Mouse (Mus musculus) macrophage (primary cell): ENCODE data around the gene Vars2. TPM values are rescaled to one million over a fixed set of nuclear protein-coding genes. Genes with fewer than 3 reads are reported as not detected.

Source experiments
- H3K27ac ChIP-seq: fragments of 350-480 bp; formaldehyde crosslinking; 2 replicates; pipeline ENCODE4 v1.9.0; 2021
- H3K36me3 ChIP-seq: fragments of 350-480 bp; formaldehyde crosslinking; 2 replicates; pipeline ENCODE4 v1.9.0; 2021; ENCODE audit errors: inconsistent target
- H3K4me3 ChIP-seq: fragments of 350-480 bp; formaldehyde crosslinking; 2 replicates; pipeline ENCODE4 v1.9.0; 2021; ENCODE audit errors: inconsistent target
- H3K79me2 ChIP-seq: fragments of 350-480 bp; formaldehyde crosslinking; 2 replicates; pipeline ENCODE4 v1.9.0; 2021; ENCODE audit errors: inconsistent target
- WGBS: methylation state at CpG from one replicate; pipeline ENCODE4 v1.1.7; 2026; ENCODE audit warnings: inconsistent platforms; ENCODE audit not compliant: missing documents; 5-methylcytosine and 5-hydroxymethylcytosine counted together
- polyA plus RNA-seq: library from polyadenylated mRNA; stranded (reverse); fragments of 250-400 nt; gene quantifications from 3 replicates; pipeline ENCODE4 v1.2.4, GENCODE M21; 2018; ENCODE audit warnings: inconsistent platforms

Gene Vars2
- polyA plus RNA-seq, 1 experiment from 2014 or later: 3.5 TPM

DNA sequence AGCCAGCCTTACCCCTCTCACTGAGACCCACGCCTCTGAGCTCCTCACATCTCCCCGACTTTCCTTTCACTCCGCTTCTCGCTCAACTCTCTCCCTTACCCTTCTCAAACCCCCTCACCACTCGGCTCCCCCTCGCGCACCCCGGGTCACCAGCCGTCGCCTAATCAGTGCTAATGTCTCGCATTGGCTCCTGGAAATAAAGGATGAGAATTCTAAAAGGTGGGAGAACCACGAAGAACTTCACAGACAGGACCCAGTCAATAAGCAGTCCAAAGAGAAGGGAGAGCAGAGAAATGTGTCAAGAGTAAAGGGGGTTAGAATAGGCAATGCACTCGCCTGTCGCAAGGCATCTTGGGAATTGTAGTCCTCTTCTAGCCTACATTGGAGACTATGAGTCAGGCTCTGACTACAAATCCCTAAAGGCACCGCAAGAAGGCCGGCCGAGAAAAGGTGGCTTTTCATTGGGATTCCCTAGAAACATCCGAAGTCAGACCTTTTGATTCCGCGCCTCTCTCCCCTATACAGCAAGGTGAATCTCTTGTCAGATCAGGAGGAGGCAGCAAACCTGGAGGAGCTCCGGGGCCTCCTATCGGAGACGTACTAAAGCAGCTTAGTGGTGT lies 6.1 kb upstream of the Vars2 start, which contains the start of gene Gtf2h4:
TSS of gene Gtf2h4 (minus strand) at position 324 of the 620 bp plus-strand sequence.
- H3K36me3 ChIP-seq: no peaks in the 10 kb centered on the region; the same call in 1 of the 2 replicates
- peak within 1 kb of the TSS; percentile 92 for H3K4me3 ChIP-seq
- WGBS: 3% methylated on average over 23 of the region's 23 CpGs
- no peaks in the 10 kb centered on the region for H3K79me2 ChIP-seq
- peak within 1 kb of the TSS; percentile 27; the same call in 1 of the 2 replicates for H3K27ac ChIP-seq

DNA sequence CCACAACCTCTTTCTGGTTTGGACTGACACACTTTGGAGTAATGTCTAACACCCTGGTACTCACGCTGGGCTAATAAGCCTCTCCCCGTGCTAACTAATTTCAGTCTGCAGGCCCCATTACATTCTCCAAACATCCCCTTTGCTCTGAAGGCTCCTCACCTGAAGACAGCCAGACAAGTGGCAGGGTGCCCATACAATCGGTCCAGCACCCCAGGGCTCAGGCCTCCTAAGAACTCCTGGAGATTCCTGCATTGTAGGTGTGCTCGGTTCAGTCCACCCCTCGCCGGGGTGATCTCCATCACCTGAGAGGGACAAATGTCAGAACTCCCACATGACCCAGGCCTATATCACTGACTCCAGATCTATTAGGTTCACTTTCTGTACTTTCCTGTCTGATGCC lies 5.1 kb upstream of the Vars2 start:
- no peaks in the 10 kb centered on the region; the same call in 1 of the 2 replicates for H3K36me3 ChIP-seq
- no peak overlapping the region for H3K27ac ChIP-seq
- WGBS: 89% methylated on average over 6 of the region's 6 CpGs
- H3K79me2 ChIP-seq: no peaks in the 10 kb centered on the region
- no peak overlapping the region; the same call in 1 of the 2 replicates for H3K4me3 ChIP-seq

DNA sequence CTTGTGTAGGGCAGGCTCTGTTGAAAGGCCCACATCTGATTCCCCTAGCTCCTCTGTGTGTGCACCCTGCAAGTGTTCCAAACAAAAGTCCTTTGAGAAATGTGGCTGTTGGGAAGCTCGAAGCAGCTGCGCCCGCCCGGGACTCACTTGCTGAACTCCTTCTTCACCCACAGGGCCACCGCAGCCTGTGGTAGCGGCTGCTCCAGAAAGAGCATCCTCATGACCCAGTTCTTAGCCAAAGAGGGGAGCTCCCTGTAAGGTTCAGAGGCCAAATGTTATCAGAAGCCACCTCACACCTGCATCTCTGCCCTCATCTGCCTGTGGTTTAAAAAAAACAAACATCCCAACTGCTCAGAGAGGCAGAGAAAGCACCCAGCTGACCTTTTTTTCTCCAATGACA lies 4.5 kb upstream of the Vars2 start:
- 97% methylated on average over 6 of the region's 6 CpGs for WGBS
- Histone ChIP-seq H3K36me3 (no peaks in the 10 kb centered on the region; the same call in 1 of the 2 replicates), H3K79me2 (no peaks in the 10 kb centered on the region), H3K4me3 (no peak overlapping the region), H3K27ac (no peak overlapping the region)

DNA sequence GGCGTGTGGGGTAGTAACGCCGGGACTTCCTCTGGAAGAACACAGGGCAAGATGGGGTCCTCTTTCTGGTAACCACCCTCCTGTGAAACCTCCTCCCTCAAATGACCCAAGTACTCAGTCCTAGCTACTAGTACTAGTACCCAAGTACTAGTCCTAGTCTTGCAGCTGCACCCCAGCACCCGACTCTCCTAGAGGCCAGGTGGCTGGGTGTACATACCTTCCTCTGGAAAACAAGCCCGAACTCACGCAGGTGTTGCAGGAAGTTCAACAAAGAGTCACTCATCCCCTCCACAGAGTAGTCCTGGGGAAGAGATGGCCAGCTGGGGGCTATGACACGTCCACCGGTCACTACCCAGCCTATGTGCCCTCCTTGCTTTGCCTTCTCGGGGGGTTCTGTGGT lies 2.3 kb upstream of the Vars2 start:
- WGBS: 97% methylated on average over 9 of the region's 9 CpGs
- Histone ChIP-seq H3K4me3 (no peak overlapping the region), H3K36me3 (no peaks in the 10 kb centered on the region; the same call in 1 of the 2 replicates), H3K27ac (no peak overlapping the region), H3K79me2 (no peaks in the 10 kb centered on the region)

DNA sequence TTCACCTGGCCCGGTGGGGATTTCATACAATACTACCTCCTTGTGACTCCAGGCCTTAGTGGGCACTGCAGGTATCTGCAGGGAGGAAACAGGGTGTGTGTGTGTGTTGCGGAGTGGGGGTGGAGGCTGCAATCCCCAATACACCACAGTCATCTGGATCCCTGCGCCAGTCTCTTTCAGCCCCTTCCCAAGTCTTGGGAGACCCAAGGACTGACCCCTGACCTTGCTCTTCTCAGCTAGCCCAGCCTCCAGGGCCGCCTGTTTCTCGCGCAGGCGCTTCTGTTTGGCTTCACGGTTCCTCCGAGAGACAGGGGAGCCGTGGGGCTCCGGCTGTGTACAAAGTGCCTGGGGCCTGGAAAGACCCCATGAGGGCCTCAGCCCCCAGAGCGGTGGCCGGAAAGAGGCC lies 538 bp downstream of the Vars2 start:
- 10% methylated on average over 13 of the region's 13 CpGs for WGBS
- H3K27ac ChIP-seq: peak overlapping the region; percentile 10; the same call in 1 of the 2 replicates
- H3K36me3 ChIP-seq: no peaks in the 10 kb centered on the region; the same call in 1 of the 2 replicates
- no peaks in the 10 kb centered on the region for H3K79me2 ChIP-seq
- H3K4me3 ChIP-seq: peak overlapping the region; percentile 71

DNA sequence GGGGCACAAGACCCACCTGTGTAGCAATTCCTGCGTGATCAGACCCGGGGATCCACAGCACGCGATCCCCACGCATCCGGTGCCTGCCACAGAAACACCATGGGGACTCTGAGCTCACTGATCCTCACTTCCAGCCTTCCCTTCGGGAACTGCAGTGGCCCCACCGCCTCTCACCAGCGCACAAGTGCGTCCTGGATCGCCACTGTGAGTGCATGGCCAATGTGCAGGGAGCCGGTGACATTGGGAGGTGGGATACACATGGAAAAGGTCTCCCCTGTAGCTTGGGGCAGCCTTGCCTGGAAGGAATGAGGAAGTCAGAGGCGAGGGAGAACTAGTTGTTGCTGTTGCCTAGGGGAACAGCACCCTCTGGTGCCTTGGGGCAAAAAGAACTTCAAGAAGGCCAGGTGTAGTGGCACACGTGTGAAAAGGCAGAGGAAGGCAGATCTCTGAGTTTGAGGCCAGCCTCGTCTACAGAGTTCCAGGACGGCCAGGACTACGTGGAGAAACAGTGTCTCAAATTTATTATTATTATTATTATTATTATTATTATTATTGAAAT lies 1.4 kb downstream of the Vars2 start:
- H3K4me3 ChIP-seq: no peak overlapping the region
- WGBS: 83% methylated on average over 14 of the region's 17 CpGs
- H3K27ac ChIP-seq: no peak overlapping the region
- H3K36me3 ChIP-seq: no peaks in the 10 kb centered on the region; the same call in 1 of the 2 replicates
- H3K79me2 ChIP-seq: no peaks in the 10 kb centered on the region

DNA sequence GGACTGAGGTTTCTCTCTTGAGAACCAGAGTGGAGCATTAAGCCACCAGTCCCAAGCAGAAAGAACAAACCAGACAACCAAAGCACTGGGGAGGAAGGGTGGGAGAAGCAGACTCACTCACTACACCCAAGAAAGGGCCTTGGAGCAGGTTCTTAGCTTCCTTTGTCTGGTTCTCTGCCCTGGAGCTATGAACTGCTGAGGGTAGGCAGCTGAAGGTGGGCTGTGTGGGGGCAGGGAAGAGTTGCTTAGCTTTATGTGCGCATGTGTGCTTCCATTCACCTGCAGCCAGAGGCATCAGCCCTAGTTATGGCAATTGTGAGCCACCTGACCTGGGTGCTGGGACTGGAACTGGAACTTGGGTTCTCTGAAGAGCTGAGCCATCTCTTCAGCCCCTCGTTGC lies 14.3 kb downstream of the Vars2 start:
- H3K4me3 ChIP-seq: no peak overlapping the region
- H3K27ac ChIP-seq: no peak overlapping the region
- H3K79me2 ChIP-seq: no peaks in the 10 kb centered on the region
- 88% methylated on average over 2 of the region's 2 CpGs for WGBS
- H3K36me3 ChIP-seq: peaks cover 9% of the 10 kb centered on the region; the same call in 1 of the 2 replicates

DNA sequence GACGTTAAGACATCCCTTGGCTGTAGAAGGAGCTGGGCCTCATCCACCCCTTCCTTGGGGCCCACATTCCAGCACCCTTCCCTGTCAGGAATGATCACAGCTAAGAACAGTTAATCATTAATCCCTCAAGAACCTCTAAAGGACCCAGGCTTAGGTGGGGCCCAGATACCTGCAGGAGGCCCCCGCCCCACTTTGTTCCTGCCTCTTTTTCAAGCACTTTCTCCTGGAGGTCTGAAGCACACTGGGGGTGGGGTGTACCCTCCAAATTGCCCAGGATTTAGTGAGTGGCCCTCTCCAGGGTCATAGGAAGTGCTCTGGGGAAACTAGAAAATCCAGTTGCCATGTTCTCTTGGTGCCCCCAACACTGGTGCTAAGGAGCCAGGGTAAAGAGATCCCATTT lies 18.0 kb downstream of the Vars2 start:
- H3K36me3 ChIP-seq: no peaks in the 10 kb centered on the region
- no peak overlapping the region for H3K4me3 ChIP-seq
- H3K79me2 ChIP-seq: no peaks in the 10 kb centered on the region
- 89% methylated on average over 2 of the region's 2 CpGs for WGBS
- H3K27ac ChIP-seq: no peak overlapping the region

DNA sequence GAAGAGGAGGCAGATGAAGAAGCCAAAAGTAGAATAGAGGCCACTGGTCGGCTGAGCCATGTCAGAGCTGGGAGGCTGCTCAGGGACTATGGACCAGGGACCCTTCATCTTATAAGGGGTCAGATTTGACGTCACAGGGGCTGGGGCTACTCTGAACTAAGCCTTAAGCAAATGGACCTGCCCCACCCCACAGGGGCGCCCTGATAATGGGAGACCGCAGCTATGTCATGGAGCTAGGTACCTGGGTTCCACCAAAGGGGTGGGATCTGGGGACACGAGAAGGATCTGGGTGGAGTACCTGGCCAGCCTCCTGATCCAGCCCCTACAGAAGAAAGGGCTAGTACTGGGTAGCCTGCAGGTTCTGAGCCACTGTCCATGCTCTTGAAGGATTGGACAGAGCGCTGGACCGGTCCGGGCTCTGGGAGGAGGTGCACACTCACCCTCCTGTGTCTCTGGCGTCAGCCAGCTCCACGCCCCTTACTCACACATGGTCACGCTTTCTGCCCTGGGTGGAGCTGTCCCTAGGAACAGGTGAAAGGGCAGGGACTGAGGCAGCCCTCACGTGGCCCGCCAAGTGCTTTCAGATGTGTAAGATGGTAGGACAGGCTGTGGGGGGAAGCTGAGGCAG lies 23.7 kb downstream of the Vars2 start, which contains the start of gene Mucl3:
TSS of gene Mucl3 (minus strand) at position 87 of the 628 bp plus-strand sequence.
- H3K4me3 ChIP-seq: no peak within 1 kb of the TSS
- H3K36me3 ChIP-seq: no peaks in the 10 kb centered on the region
- no peak within 1 kb of the TSS for H3K27ac ChIP-seq
- H3K79me2 ChIP-seq: no peaks in the 10 kb centered on the region
- WGBS: 81% methylated on average over 13 of the region's 13 CpGs

DNA sequence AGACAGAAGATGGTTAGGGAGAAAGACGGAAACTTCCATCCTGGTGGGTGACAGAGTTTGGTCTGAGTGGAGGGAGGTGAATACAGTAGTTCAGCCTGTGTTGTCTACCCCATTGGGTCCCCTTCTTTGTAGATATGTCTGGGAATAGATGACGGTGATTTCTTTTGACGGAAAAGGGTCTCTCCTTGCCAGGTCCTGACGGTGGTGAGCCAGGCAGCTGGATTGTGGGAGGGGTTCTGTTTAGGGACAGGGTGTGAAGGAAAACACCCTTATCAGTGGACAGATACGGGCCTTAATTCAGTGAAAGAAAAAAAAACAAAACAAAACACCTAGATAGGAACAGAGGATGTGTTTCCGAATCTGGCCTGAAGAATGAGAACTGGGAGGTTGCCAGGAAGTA lies 28.0 kb downstream of the Vars2 start:
- Histone ChIP-seq H3K79me2 (no peaks in the 10 kb centered on the region), H3K27ac (no peak overlapping the region), H3K4me3 (no peak overlapping the region), H3K36me3 (no peaks in the 10 kb centered on the region)
- 71% methylated on average over 6 of the region's 6 CpGs for WGBS

DNA sequence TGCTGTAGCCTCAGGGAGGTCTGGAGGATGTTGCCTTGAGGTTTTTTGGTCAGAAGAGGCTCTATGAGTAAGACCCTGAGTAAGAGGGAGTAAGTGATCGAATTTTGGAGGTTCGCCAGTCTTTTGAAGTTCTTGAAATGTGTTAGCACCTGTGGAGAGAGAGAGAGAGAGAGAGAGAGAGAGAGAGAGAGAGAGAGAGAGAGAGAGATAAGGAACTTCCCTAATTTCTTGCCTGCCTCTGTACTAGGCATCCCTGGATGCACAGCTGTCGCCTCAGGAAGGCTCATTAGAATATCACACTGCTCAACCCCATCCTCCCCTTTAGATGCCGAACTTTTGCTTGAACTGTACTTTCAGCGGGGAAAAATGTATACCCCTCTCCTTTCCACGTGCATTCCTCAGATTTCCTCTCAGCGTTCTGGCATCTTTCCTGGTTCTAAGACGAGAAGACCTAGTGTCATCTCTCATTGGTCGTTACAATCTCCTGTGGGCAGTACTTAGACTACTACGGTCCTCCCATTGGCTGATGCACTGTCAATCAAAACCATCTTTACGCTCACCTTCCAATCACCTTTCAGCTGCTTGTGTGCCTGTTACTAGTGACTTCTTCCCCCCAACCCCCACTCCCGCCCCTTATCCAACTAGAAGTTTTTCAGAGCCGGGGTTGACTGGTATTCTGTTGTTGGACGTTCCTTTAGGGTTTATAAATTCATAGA lies 28.8 kb downstream of the Vars2 start:
- Histone ChIP-seq H3K27ac (no peak overlapping the region), H3K79me2 (no peaks in the 10 kb centered on the region), H3K4me3 (no peak overlapping the region), H3K36me3 (no peaks in the 10 kb centered on the region)
- 23% methylated on average over 12 of the region's 14 CpGs for WGBS

DNA sequence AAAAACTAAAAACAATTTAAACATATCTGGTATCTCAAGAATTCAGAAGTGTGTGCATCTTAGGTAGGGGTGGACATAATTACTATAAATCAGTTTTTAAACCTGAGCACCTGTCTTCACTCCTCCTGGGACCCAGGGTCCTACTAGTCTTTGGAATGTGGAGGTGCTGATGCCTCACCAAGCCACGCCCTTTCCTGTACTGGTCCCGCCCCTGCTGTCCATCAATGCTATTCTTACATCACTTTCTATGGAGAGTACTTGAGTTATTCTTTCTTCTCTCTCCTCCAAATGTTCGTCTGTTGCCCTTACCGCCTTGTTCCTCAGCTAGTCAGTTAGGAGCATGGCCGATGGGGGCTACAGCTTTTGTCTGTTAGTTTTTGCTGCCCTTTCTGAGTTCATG lies 31.0 kb downstream of the Vars2 start:
- Histone ChIP-seq H3K27ac (no peak overlapping the region), H3K36me3 (no peaks in the 10 kb centered on the region), H3K79me2 (no peaks in the 10 kb centered on the region), H3K4me3 (no peak overlapping the region)
- 32% methylated on average over 5 of the region's 5 CpGs for WGBS

DNA sequence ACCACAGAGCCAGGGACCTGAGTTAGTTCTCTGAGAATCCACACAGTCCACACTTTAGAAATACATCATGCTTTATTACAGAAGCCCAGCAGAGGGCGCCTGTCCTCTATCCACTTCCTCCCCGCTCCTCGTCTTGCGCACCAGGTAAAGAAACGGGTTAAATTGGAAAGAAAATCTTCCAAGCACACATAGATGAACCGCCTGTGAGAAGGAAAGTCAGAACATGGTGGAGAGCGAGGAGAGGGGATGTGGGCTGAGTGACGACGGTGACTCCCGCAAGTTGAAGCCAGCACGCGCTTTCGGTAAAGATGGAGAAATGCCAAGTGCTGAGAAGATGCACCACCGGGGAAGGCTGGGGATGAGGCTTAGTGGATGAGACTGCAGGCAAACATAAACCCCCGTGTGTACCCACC lies 31.7 kb downstream of the Vars2 start:
- WGBS: 2% methylated on average over 15 of the region's 15 CpGs
- Histone ChIP-seq H3K27ac (no peak overlapping the region), H3K79me2 (no peaks in the 10 kb centered on the region), H3K36me3 (no peaks in the 10 kb centered on the region), H3K4me3 (no peak overlapping the region)

DNA sequence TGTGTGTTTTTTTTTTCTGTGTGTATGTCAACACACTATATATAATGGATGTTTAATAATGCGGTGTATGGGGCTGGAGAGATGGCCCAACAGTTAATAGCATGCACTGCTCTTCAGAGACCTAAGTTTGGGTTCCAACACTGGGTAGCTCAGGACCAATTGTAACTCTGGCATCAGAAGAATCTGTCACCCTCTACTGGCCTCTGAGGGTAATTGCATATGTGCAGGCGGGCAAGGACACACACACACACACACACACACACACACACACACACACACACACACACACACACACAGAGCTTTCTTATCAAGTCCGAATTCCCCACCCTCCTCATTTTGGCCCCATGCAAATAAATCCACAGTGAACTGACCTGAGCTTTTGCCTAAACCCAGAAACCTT lies 32.2 kb downstream of the Vars2 start:
- Histone ChIP-seq H3K36me3 (no peaks in the 10 kb centered on the region), H3K79me2 (no peaks in the 10 kb centered on the region), H3K4me3 (no peak overlapping the region), H3K27ac (no peak overlapping the region)
- WGBS: 82% methylated on average over 3 of the region's 3 CpGs

DNA sequence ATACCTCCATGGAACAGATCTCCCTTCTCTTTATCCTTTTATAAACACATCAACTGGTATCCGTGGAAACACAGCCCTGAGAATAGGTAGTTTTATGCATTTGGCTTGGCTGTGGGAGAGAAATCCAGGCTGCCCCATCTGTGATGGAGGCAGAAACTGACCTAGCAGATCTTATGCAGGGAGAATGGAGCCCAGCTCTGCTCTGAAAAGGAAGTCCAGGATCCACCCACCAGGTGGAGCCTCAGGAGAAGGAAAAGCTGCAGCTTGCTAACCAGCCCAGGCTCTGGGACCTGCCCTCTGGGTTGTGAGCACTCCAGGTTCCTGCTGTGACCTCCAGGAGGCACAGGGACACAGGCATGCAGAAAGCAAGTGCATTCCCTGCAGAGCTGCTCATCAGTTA lies 33.4 kb downstream of the Vars2 start:
- no peaks in the 10 kb centered on the region for H3K79me2 ChIP-seq
- no peak overlapping the region for H3K4me3 ChIP-seq
- 21% methylated on average over 1 of the region's 1 CpGs for WGBS

More for the DNA sequence above, 33.4 kb downstream of the Vars2 start:
- no peak overlapping the region for H3K27ac ChIP-seq
- H3K36me3 ChIP-seq: no peaks in the 10 kb centered on the region
